Mouse (Mus musculus) small intestine, adult 2 months (tissue): Measurements from ENCODE around the gene Coq5. TPM values are rescaled to one million over a fixed set of nuclear protein-coding genes. Genes with fewer than 3 reads are reported as not detected.

Source experiments
- H3K27ac ChIP-seq: fragments of 200-500 bp; 2 replicates; pipeline ENCODE4 v1.5.1; 2012; ENCODE audit warnings: low read depth, low read length, control low read depth, inconsistent platforms; ENCODE audit not compliant: insufficient read depth
- H3K27me3 ChIP-seq: fragments of 200-500 bp; 2 replicates; pipeline ENCODE4 v1.6.1; 2012; ENCODE audit warnings: mild to moderate bottlenecking, moderate library complexity, low read length, inconsistent platforms; ENCODE audit not compliant: control insufficient read depth, insufficient read depth
- H3K36me3 ChIP-seq: fragments of 200-500 bp; 2 replicates; pipeline ENCODE4 v1.6.1; 2012; ENCODE audit warnings: mild to moderate bottlenecking, low read length, control low read depth, inconsistent platforms; ENCODE audit not compliant: control insufficient read depth, insufficient read depth
- H3K4me1 ChIP-seq: fragments of 200-500 bp; 2 replicates; pipeline ENCODE4 v1.6.1; 2012; ENCODE audit warnings: low read length, inconsistent platforms, mixed read lengths; ENCODE audit not compliant: control insufficient read depth, insufficient read depth, insufficient read length
- H3K4me3 ChIP-seq: fragments of 200-500 bp; 2 replicates; pipeline ENCODE4 v1.5.1; 2012; ENCODE audit warnings: low read depth, mild to moderate bottlenecking, control low read depth, inconsistent platforms, low read length, moderate library complexity
- CTCF ChIP-seq: fragments of 200-500 bp; IDR thresholded peaks from 2 replicates; pipeline ENCODE4 v1.5.1; 2012; ENCODE audit warnings: low read depth, mild to moderate bottlenecking, control low read depth, inconsistent platforms, low read length, moderate library complexity, mixed read lengths; ENCODE audit not compliant: insufficient replicate concordance, insufficient read length; ENCODE audit errors: extremely low read depth
- POLR2A ChIP-seq: fragments of 200-500 bp; IDR thresholded peaks from 2 replicates; pipeline ENCODE4 v1.6.1; 2012; ENCODE audit warnings: low read depth, mild to moderate bottlenecking, control low read depth, inconsistent platforms, low read length, moderate library complexity
- WGBS: fragments of 180-500 bp; shearing (Covaris S2); methylation state at CpG from one replicate; pipeline ENCODE4 v1.1.7; 2018; 5-methylcytosine and 5-hydroxymethylcytosine counted together
- polyA plus RNA-seq: library from polyadenylated mRNA; depleted of rRNA; stranded (reverse); fragments of >200 nt; gene quantifications from 2 replicates; pipeline ENCODE4 v1.2.3, GENCODE M21; 2012

The Coq5 gene
- polyA plus RNA-seq, 1 experiment, result 6.6 TPM

- Histone ChIP-seq H3K36me3 (0 out of 2 replicates have a peak, but pooled peaks cover 4% of the 10 kb centered on the region), H3K27ac (no peak overlapping the region), H3K27me3 (no peaks in the 10 kb centered on the region), H3K4me3 (no peak overlapping the region), H3K4me1 (peaks cover 14% of the 10 kb centered on the region; the same call in 1 of the 2 replicates)
- no peak for TF ChIP-seq CTCF
- TF ChIP-seq POLR2A, result no peak
- 58% methylated on average over 1 of the region's 1 CpGs for WGBS
Observed at GRCm38 (mm10) chr5:115274353-115274752, 5.1 kb upstream of the Coq5 start.

DNA sequence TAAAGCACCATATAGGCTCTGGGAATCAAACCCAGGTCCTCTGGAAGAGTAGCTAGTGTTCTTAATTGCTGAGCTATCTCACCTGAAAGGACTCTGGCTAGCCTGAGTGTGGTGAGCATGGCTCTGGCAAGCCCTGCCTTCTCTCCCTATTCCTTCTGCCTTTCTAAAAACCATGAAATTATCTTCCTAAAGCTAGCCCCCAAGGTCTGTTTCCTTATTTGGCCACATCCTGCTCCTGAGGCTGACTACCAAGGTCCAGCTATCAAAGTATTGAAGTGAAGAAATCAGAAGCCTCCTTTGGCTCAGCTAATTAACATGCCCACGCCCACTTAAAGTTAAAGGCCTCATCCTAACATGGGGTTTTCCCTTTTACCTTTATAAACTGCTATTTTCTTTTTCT is 4.7 kb upstream of the Coq5 start:
- no peaks in the 10 kb centered on the region for H3K36me3 ChIP-seq
- H3K4me3 ChIP-seq, result no peak overlapping the region
- no peaks in the 10 kb centered on the region for H3K27me3 ChIP-seq
- TF ChIP-seq CTCF (no peak), POLR2A (no peak)
- peaks cover 11% of the 10 kb centered on the region; the same call in 1 of the 2 replicates for H3K4me1 ChIP-seq
- H3K27ac ChIP-seq, result peak overlapping the region; percentile 38; the same call in 1 of the 2 replicates
- WGBS, result 57% methylated on average over 1 of the region's 1 CpGs

DNA sequence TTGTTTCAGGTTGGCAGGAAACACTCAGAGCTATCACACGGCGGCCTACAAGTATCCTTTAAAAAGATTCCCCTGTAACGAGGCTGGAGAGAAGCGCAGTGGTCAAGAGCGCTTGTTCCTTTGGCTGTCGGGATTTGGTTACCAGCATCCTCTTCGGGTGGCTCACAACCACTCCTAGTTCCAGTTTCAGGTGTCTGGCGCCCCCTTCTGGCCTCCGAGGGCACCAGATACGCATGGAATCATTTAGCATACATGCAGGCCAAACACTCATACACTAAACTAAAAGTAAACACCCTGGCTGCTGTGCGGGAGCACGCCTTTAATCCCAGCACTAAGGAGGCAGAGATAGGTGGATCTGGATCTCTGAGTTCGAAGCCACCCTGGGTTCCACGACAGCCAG is 3.5 kb upstream of the Coq5 start:
- H3K4me1 ChIP-seq, result peaks cover 4% of the 10 kb centered on the region; the same call in 1 of the 2 replicates
- 66% methylated on average over 14 of the region's 14 CpGs for WGBS
- peak; percentile 51; the same call in 1 of the 2 replicates for TF ChIP-seq CTCF
- TF ChIP-seq POLR2A, result no peak
- no peaks in the 10 kb centered on the region for H3K36me3 ChIP-seq
- H3K27ac ChIP-seq, result no peak overlapping the region
- H3K27me3 ChIP-seq, result no peaks in the 10 kb centered on the region
- H3K4me3 ChIP-seq, result no peak overlapping the region

- H3K4me3 ChIP-seq, result no peak overlapping the region
- H3K27ac ChIP-seq, result no peak overlapping the region
- H3K36me3 ChIP-seq, result peaks cover under 1% of the 10 kb centered on the region; the same call in 1 of the 2 replicates
- H3K4me1 ChIP-seq, result peaks cover 4% of the 10 kb centered on the region; the same call in 1 of the 2 replicates
- whole genome bisulfite sequencing, result 27% methylated on average over 1 of the region's 1 CpGs
- no peak for TF ChIP-seq CTCF
- TF ChIP-seq POLR2A, result no peak
- H3K27me3 ChIP-seq, result no peaks in the 10 kb centered on the region
Observed at GRCm38 (mm10) chr5:115278053-115278452, 1.4 kb upstream of the Coq5 start.

GRCm38 (mm10) chr5:115278785-115279184 is 681 bp upstream of the Coq5 start:
- H3K4me3 ChIP-seq, result no peak overlapping the region
- WGBS, result 57% methylated on average over 2 of the region's 2 CpGs
- no peak overlapping the region for H3K27ac ChIP-seq
- peaks cover 8% of the 10 kb centered on the region for H3K36me3 ChIP-seq
- no peaks in the 10 kb centered on the region for H3K27me3 ChIP-seq
- H3K4me1 ChIP-seq, result peaks cover 2% of the 10 kb centered on the region; the same call in 1 of the 2 replicates
- TF ChIP-seq CTCF, result no peak
- TF ChIP-seq POLR2A, result no peak

DNA sequence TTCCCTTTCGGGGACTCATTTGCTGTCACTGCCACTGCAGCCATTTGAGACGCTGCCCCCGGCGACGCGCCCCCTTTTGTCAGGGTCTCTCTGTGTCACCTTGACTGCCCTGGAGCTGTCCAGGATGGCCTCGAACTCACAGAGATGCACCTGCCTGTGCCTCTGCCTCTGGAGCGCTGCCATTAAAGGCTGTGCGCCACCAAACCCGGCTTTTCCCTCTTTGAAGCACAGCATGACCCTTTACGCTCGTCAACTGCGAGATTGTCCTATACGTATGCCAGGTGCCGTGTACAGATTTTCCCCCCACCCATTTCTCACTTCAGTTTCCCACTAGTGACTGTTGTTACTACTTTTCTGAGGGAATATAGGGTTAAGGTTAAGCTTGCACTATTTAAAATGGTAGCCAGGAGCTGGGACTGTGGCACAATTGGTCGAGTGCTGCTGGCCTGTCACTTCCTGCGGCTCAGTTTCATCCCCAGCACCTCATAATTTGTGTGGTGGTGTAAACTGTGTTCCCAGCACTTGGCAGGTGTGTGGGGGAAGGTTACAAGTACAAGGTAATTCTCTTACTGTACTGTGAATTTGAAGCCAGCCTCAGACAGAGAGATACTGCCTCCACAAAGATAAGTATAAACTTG is 703 bp downstream of the Coq5 start:
- peak overlapping the region; percentile 78 for H3K4me3 ChIP-seq
- 2% methylated on average over 17 of the region's 17 CpGs for WGBS
- H3K27ac ChIP-seq, result peak overlapping the region; percentile 8
- no peak for TF ChIP-seq CTCF
- TF ChIP-seq POLR2A, result no peak
- peaks cover 15% of the 10 kb centered on the region for H3K36me3 ChIP-seq
- no peaks in the 10 kb centered on the region for H3K27me3 ChIP-seq
- peaks cover 2% of the 10 kb centered on the region; the same call in 1 of the 2 replicates for H3K4me1 ChIP-seq

DNA sequence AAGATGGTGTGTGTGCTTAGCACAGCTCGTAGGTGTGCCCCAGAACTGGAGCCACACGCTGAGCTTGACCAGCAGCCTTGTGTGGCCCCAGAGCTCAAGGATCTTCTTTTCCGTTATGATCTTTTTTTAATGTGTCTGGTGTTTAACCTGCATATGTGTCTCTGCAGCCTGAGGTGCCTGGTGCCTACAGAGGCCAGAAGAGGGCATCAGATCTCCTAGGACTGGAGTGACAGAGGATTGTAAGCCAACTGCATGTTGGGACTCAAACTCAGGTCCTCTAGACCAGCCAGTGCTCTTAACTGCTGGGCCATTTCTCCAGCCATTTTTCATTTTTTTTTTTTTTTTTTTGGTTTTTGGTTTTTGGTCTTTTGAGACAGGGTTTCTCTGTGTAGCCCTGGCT is 5.3 kb downstream of the Coq5 start:
- H3K36me3 ChIP-seq, result peaks cover 36% of the 10 kb centered on the region
- TF ChIP-seq CTCF, result peak; percentile 18; the same call in 1 of the 2 replicates
- TF ChIP-seq POLR2A, result no peak
- H3K4me3 ChIP-seq, result no peak overlapping the region
- no peak overlapping the region for H3K27ac ChIP-seq
- H3K4me1 ChIP-seq, result no peaks in the 10 kb centered on the region; the same call in 1 of the 2 replicates
- WGBS, result 89% methylated on average over 3 of the region's 3 CpGs
- H3K27me3 ChIP-seq, result no peaks in the 10 kb centered on the region
